Mouse (Mus musculus) bone marrow, adult 2 months (tissue): Measurements from ENCODE around the gene Evx2.

Source experiments
- CTCF ChIP-seq: fragments of 200-500 bp; IDR thresholded peaks from 2 replicates; pipeline ENCODE4 v1.5.1; 2011; ENCODE audit warnings: low read length, control low read depth; ENCODE audit not compliant: control insufficient read depth, insufficient read depth
- POLR2A ChIP-seq: fragments of 200-500 bp; IDR thresholded peaks from 2 replicates; pipeline ENCODE4 v1.6.1; 2011; ENCODE audit warnings: low read depth, mild to moderate bottlenecking, control low read depth, low read length, borderline replicate concordance; ENCODE audit not compliant: control insufficient read depth

DNA sequence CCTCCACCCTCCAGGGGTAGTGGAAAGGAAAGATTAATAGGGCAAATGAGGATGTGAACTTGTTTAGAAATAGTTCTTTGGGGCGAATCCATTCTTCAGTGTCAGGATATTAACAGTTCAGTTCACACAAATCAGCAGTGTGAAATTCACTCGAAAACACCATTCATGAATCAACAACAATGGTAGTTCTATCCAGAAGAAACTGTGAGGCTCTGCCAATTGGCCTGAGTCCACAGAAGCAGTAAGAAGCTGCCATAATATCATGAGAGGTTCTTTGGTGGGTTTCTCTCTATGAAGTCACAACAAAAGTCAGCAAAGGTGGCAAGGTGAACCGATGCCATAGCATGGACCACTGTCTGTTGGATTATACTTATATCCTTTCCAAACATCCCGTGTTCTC is 48.0 kb downstream of the Evx2 start:
- no peak for TF ChIP-seq CTCF
- TF ChIP-seq POLR2A, result no peak
